Mouse (Mus musculus): ENCODE data around the gene Usf2. TPM values are rescaled to one million over a fixed set of nuclear protein-coding genes. Genes with fewer than 3 reads are reported as not detected.

Usf2 gene
- polyA plus RNA-seq (2015; fragmentation: Nextera tagmentation; extraction: Ambion mirVana): 27.9 and 28.7 TPM in 2 replicates

- ATAC-seq (ENCODE audit: low FRiP score, low read depth): peak; percentile 33
- H3K4me2 ChIP-seq (replicated peaks): peak within 1 kb of the TSS; percentile 86
- under 1% methylated on average over 47 of the region's 82 CpGs for WGBS
- H3K9ac ChIP-seq: peak within 1 kb of the TSS; percentile 99
- no peaks in the 10 kb centered on the region for H3K27me3 ChIP-seq
- peaks cover 21% of the 10 kb centered on the region for H3K4me1 ChIP-seq
- no peaks in the 10 kb centered on the region for H3K9me3 ChIP-seq
- H3K27ac ChIP-seq: peak within 1 kb of the TSS; percentile 99
- peaks cover 56% of the 10 kb centered on the region for H3K36me3 ChIP-seq
- H3K4me3 ChIP-seq: peak within 1 kb of the TSS; percentile 94
Measured at GRCm38 (mm10) chr7:30956756-30957366, at the start of gene Usf2. Gene Usf2, minus strand, starts transcription at chr7:30956803.

DNA sequence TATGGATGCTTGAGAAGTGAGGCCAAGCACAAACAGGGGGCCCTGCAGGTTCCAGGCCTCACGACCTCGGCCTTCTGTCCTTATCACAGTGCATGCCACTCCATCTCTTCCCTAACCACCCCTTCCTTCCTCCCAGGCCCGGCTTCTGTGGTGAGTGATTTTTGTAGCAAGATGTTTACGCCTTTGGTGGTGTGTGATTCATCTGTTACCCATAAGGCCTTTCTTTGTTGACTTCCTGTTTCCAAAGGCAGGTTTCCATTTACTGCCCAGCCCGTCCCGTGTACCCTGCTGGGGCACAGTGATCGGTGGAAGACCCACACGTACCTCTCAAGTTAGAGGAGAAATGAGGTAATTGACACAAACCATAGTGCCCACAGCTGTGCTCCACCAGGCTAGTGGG lies 46.0 kb upstream of the Usf2 start:
- WGBS: 68% methylated on average over 8 of the region's 8 CpGs
- Histone ChIP-seq H3K9ac (no peak overlapping the region), H3K4me2 (replicated peaks) (no peak overlapping the region), H3K4me3 (no peak overlapping the region), H3K9me3 (peaks cover 3% of the 10 kb centered on the region; the same call in 1 of the 2 replicates), H3K27me3 (no peaks in the 10 kb centered on the region), H3K27ac (no peak overlapping the region), H3K36me3 (no peaks in the 10 kb centered on the region), H3K4me1 (peaks cover 16% of the 10 kb centered on the region)
- no peak for ATAC-seq (ENCODE audit: low FRiP score, low read depth)

DNA sequence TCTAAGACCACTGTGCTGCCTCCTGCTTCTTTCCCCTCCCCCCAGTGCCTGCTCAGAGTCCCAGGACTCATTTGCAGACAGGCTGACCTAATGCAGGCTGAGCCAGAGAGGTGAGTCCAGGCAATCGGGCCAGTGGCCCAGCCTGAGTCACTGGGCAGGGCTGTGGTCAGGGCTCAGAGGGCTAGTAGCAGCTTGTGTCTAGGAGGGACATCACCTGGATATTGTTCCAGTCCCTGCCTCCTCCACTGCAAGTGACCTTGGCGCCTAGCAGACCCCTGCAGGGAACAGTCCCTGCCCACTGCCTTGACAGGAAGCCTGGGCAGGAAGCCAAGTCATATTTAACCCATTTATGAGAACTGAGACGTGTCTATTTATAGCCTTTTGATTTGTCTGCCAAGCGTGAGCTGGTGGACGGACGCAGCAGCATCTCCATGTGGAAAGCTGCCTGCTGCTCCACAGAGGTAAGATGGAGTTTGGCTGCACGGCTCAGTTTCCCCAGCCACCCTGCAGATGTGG lies 44.0 kb upstream of the Usf2 start:
- H3K9me3 ChIP-seq: peaks cover 17% of the 10 kb centered on the region; the same call in 1 of the 2 replicates
- H3K27me3 ChIP-seq: no peaks in the 10 kb centered on the region
- no peaks in the 10 kb centered on the region for H3K36me3 ChIP-seq
- 8% methylated on average over 7 of the region's 7 CpGs for WGBS
- no peak overlapping the region for H3K4me3 ChIP-seq
- H3K4me2 ChIP-seq (replicated peaks): peak overlapping the region; percentile 44
- no peak overlapping the region; the same call in 1 of the 2 replicates for H3K9ac ChIP-seq
- H3K4me1 ChIP-seq: peaks cover 16% of the 10 kb centered on the region
- peak; percentile 78 for ATAC-seq (ENCODE audit: low FRiP score, low read depth)
- peak overlapping the region; percentile 52; the same call in 1 of the 2 replicates for H3K27ac ChIP-seq

- Histone ChIP-seq H3K36me3 (no peaks in the 10 kb centered on the region), H3K4me2 (replicated peaks) (no peak overlapping the region), H3K27ac (no peak overlapping the region), H3K27me3 (no peaks in the 10 kb centered on the region), H3K4me3 (no peak overlapping the region), H3K9ac (no peak overlapping the region), H3K4me1 (peaks cover 20% of the 10 kb centered on the region), H3K9me3 (peaks cover 15% of the 10 kb centered on the region; the same call in 1 of the 2 replicates)
- ATAC-seq (ENCODE audit: low FRiP score, low read depth): no peak
- WGBS: 89% methylated on average over 2 of the region's 2 CpGs
Measured at GRCm38 (mm10) chr7:30996491-30996890, 39.9 kb upstream of the Usf2 start.

- no peak overlapping the region for H3K4me3 ChIP-seq
- no peak overlapping the region for H3K9ac ChIP-seq
- peaks cover 4% of the 10 kb centered on the region; the same call in 1 of the 2 replicates for H3K4me1 ChIP-seq
- no peaks in the 10 kb centered on the region for H3K36me3 ChIP-seq
- no peak for ATAC-seq (ENCODE audit: low FRiP score, low read depth)
- H3K27me3 ChIP-seq: no peaks in the 10 kb centered on the region
- H3K27ac ChIP-seq: 0 out of 2 replicates have a peak overlapping the region, but pooled peaks have one; percentile 22
- 63% methylated on average over 5 of the region's 5 CpGs for WGBS
- no peak overlapping the region for H3K4me2 ChIP-seq (replicated peaks)
- H3K9me3 ChIP-seq: peaks cover 15% of the 10 kb centered on the region; the same call in 1 of the 2 replicates
Measured at GRCm38 (mm10) chr7:30993986-30994385, 37.4 kb upstream of the Usf2 start.

- peaks cover 4% of the 10 kb centered on the region; the same call in 1 of the 2 replicates for H3K4me1 ChIP-seq
- H3K4me3 ChIP-seq: no peak overlapping the region
- H3K27ac ChIP-seq: no peak overlapping the region
- no peak overlapping the region for H3K4me2 ChIP-seq (replicated peaks)
- ATAC-seq (ENCODE audit: low FRiP score, low read depth): no peak
- H3K36me3 ChIP-seq: no peaks in the 10 kb centered on the region
- H3K9me3 ChIP-seq: peaks cover 15% of the 10 kb centered on the region; the same call in 1 of the 2 replicates
- no peak overlapping the region for H3K9ac ChIP-seq
- H3K27me3 ChIP-seq: no peaks in the 10 kb centered on the region
- 73% methylated on average over 5 of the region's 5 CpGs for WGBS
Measured at GRCm38 (mm10) chr7:30992148-30992547, 35.5 kb upstream of the Usf2 start.

DNA sequence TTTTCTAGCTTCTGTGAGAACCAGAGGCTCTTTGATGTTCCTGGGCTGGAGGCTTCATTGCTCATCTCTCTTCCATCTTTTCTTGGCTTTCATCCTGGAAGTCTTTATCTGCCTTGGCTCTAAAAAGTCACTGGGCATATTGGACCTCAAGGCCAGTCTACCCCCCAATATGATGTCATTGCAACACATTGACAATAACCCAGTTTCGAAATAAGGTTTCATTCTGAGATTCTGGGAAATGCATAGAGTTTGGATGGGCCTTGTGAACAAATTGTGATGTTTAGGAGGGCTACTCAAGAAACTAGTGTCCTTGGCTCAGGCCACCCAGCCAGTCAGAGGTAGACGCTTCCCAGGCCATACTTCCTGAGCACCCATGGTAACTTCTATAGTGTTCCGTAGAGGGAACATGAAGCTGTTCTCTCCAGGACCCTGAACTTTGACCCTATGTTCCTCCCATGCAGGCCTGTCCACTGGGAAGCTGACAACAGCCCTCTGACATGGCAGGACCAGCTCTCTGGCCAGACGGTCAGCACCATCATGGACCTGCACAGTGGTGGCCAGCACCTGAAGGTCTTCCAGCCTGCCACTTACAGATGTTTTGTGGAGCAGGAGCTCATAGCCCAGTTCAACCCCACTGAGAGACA lies 32.0 kb upstream of the Usf2 start:
- Histone ChIP-seq H3K9me3 (no peaks in the 10 kb centered on the region; the same call in 1 of the 2 replicates), H3K27me3 (no peaks in the 10 kb centered on the region), H3K9ac (no peak overlapping the region), H3K4me3 (no peak overlapping the region), H3K36me3 (no peaks in the 10 kb centered on the region), H3K27ac (no peak overlapping the region), H3K4me2 (replicated peaks) (no peak overlapping the region), H3K4me1 (no peaks in the 10 kb centered on the region)
- no peak for ATAC-seq (ENCODE audit: low FRiP score, low read depth)
- 84% methylated on average over 4 of the region's 4 CpGs for WGBS

DNA sequence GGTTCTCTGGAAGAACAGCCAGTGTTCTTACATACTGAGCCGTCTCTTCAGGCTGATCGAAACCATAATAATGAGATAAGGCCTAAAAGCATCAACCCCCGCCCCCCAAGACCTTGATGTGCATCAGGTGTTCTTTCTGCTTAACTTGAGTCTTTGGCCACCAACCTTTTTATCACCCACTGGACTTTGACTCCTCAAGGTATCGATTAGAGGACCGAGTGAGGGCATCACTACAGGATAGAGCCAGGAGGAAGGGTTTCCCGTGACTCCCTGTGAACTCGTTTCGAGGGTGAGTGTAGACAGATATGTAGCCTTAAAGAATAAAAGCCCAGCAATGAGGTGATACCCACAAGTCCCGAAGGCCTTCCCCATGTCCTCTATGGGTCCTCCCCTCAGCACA lies 28.8 kb upstream of the Usf2 start:
- 86% methylated on average over 9 of the region's 9 CpGs for WGBS
- Histone ChIP-seq H3K27me3 (no peaks in the 10 kb centered on the region), H3K4me1 (no peaks in the 10 kb centered on the region), H3K4me3 (no peak overlapping the region), H3K36me3 (no peaks in the 10 kb centered on the region), H3K27ac (no peak overlapping the region), H3K4me2 (replicated peaks) (no peak overlapping the region), H3K9ac (no peak overlapping the region), H3K9me3 (no peaks in the 10 kb centered on the region; the same call in 1 of the 2 replicates)
- ATAC-seq (ENCODE audit: low FRiP score, low read depth): no peak

GRCm38 (mm10) chr7:30981703-30982102 lies 25.1 kb upstream of the Usf2 start:
- H3K9me3 ChIP-seq: no peaks in the 10 kb centered on the region

GRCm38 (mm10) chr7:30973501-30974289 lies 17.1 kb upstream of the Usf2 start, which contains the start of gene Fam187b:
Gene Fam187b, plus strand, starts transcription at chr7:30973790.
- Histone ChIP-seq H3K27me3 (peaks cover 23% of the 10 kb centered on the region), H3K4me2 (replicated peaks) (peak within 1 kb of the TSS; percentile 76), H3K27ac (no peak within 1 kb of the TSS; the same call in 1 of the 2 replicates), H3K9ac (peak within 1 kb of the TSS; percentile 64), H3K4me1 (peaks cover 18% of the 10 kb centered on the region), H3K36me3 (peaks cover 4% of the 10 kb centered on the region; the same call in 1 of the 2 replicates), H3K9me3 (no peaks in the 10 kb centered on the region), H3K4me3 (peak within 1 kb of the TSS; percentile 52)
- 1% methylated on average over 37 of the region's 37 CpGs for WGBS
- peak; percentile 83 for ATAC-seq (ENCODE audit: low FRiP score, low read depth)

More at GRCm38 (mm10) chr7:30981703-30982102, 25.1 kb upstream of the Usf2 start:
- no peaks in the 10 kb centered on the region for H3K36me3 ChIP-seq
- WGBS: 87% methylated on average over 4 of the region's 4 CpGs
- H3K27ac ChIP-seq: no peak overlapping the region
- H3K9ac ChIP-seq: no peak overlapping the region
- no peak for ATAC-seq (ENCODE audit: low FRiP score, low read depth)
- no peaks in the 10 kb centered on the region for H3K4me1 ChIP-seq
- H3K27me3 ChIP-seq: no peaks in the 10 kb centered on the region
- H3K4me3 ChIP-seq: no peak overlapping the region
- H3K4me2 ChIP-seq (replicated peaks): no peak overlapping the region

DNA sequence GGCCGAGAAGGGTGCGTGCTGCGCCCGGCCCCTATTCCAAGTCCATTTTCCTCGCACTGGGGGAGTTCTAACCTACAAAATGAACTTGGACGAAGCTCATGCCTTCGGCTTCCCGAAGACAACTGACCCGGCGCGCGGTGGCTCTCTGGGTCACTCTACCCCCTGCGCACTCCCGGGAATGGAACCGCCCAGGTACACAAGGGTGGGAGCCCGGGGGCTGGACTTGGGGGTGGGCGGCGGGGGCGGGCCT lies 16.6 kb upstream of the Usf2 start, which contains the start of gene Lsr:
Gene Lsr (minus strand): TSS at position 214 of the 250 bp plus-strand sequence.
- WGBS: under 1% methylated on average over 19 of the region's 19 CpGs
- Histone ChIP-seq H3K9ac (peak within 1 kb of the TSS; percentile 64), H3K27me3 (peaks cover 23% of the 10 kb centered on the region), H3K4me2 (replicated peaks) (peak within 1 kb of the TSS; percentile 76), H3K9me3 (no peaks in the 10 kb centered on the region), H3K36me3 (peaks cover 4% of the 10 kb centered on the region; the same call in 1 of the 2 replicates), H3K4me1 (peaks cover 18% of the 10 kb centered on the region), H3K4me3 (peak within 1 kb of the TSS; percentile 52), H3K27ac (no peak within 1 kb of the TSS; the same call in 1 of the 2 replicates)
- ATAC-seq (ENCODE audit: low FRiP score, low read depth): 0 out of 2 replicates have a peak, but pooled peaks have one; percentile 31

Measured in limb, embryonic 13.5 days (tissue).